Mouse (Mus musculus) gastrocnemius, postnatal 14 days (tissue): ENCODE data around the gene Rpl27a. TPM values are rescaled to one million over a fixed set of nuclear protein-coding genes. Genes with fewer than 3 reads are reported as not detected.

ENCODE experiments used
- DNase-seq: peaks from one replicate; pipeline ENCODE4 v3.0.0; 2021; ENCODE audit warnings: mixed read lengths
- intact Hi-C: fragments of 180-260 bp; cut with DNase I; formaldehyde crosslinking; loops from one replicate; pipeline ENCODE4 v1.15.1; 2025; ENCODE audit warnings: low total_unique reads
- total RNA-seq, 2 experiments: library from RNA; stranded (reverse); gene quantifications; 2 replicates each; pipeline ENCODE4 v1.2.3; 2021

The Rpl27a gene
- total RNA-seq, 2 experiments from 2014 or later = 105 to 116 TPM

DNA sequence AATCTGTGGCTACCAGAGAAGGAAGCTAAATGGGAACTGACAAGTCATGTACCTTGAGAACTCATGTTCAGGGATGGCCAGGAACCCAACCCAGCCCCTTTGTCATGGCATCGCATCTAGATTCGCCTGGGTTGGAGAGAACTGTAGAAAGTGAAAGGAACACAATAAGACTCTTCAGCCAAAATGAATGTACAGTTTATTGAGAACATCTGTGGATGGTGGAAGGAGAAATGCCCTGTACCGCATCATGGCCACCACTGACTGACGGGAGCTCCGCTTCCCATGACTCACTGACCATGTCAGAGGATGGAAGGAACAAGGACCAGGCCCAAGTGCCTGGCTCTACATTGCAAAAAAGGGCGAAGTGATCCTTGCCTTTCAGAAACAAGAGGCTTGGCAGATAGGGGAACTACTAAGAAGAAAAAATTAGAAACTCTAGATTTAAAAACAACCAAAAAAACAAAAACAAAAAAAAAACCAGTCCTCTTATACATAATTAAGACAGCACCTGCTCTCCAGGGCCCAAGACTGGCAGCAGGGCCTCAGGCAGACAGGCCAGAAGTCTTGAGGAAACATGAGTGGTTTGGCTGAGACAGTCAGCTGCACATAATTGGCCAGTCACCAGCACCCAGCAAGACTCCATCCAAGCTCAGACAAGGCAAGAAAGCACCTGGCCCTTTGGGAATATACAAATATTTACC, 4.9 kb downstream of the Rpl27a start:
- intact Hi-C loops = no loop called here
- no peak for DNase-seq

DNA sequence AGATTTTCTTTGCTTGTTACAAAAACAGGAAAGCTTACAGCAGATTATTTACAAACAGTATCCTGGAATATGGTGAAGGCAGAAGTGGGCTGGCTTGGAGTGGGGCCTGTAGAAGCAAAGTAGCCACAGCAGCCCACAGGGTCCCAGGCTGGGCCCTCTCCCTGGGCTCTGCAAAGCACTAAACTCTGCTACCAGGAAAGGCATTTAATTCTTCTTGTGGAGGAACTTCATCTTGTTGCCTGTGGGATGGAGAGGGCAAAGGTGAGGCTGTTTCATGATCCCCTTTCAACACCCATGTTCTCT, 5.4 kb downstream of the Rpl27a start:
- DNase-seq = no peak
- intact Hi-C loops = no loop called here

- intact Hi-C loops = loop anchor here (5.0 kb wide), 2 partner anchors 93 to 193 kb away; no protein-coding TSS in a partner anchor
- DNase-seq = no peak
Observed at GRCm38 (mm10) chr7:109524763-109525162, 5.8 kb downstream of the Rpl27a start.

DNA sequence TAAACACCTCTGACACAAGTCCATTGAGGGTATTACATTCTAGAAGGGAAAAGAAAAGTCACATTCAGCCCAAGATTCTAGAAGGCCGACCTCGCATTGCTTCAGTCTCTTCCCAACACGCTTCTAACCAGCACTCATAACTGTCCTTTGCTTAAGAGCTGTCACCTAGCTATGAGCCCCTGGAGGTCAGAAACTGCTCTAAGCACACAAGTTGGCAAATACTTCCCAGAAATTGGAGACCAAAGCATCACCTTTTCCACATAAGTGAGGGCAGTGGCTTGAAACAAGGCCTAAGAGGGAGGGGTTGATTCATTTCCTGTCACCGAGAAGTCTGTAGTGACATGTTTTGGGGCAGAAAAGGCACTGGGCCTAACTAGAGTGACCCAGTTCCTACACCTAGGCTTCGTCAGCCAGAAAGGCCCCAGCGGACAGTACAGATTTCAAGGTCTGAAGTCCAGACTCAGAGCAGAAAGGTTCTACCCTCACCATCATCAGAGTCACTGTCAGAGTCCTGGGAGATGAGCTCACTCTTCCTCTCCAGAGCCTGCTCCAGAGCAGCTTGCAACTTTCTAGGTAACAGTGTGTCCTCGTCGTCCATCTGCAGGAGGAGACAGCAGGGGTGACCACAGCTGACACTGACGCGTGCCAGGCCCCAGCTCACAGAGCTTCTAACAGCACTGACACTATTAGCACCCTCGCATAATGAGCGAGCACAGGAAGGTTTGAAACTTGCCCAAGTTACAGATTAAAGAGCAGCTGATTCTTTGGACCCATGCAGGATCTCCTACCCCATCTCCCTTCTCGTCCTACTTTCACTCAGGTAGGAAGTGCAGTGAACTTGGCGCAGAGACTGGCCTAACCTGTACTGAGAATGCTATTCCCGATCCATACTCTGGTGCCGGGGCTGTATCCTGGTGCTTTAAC, 7.1 kb downstream of the Rpl27a start:
- intact Hi-C loops = loop anchor here (5.0 kb wide), 2 partner anchors 91 to 191 kb away; no protein-coding TSS in a partner anchor
- DNase-seq = no peak

DNA sequence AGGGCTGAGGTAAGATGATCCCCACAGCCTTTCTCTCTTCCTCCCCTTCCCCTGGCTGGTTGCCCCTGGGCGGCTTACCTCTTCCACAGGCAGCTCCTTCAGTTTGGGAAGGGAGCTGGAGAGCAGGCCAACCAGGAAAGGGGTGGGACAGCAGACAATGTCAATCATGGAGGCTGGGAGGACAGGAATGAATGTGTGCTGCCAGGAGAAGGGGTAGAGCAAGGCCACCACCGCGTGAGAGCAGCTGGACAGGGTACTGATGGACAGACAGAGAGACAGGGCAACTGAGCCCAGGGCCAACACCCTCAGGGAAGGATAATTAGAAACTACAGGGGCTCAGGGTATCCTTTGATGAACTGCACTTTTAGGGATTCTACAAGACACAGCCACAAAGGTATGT, 8.6 kb downstream of the Rpl27a start:
- intact Hi-C loops = loop anchor here (5.0 kb wide), 2 partner anchors 90 to 190 kb away; no protein-coding TSS in a partner anchor
- DNase-seq = no peak

- intact Hi-C loops = loop anchor here (5.0 kb wide), 2 partner anchors 89 to 189 kb away; no protein-coding TSS in a partner anchor
- DNase-seq = peak; percentile 69
Observed at GRCm38 (mm10) chr7:109528356-109528755, 9.4 kb downstream of the Rpl27a start.

- intact Hi-C loops = loop anchor here (5.0 kb wide), 2 partner anchors 88 to 188 kb away; no protein-coding TSS in a partner anchor
- DNase-seq = no peak
Observed at GRCm38 (mm10) chr7:109529741-109530140, 10.8 kb downstream of the Rpl27a start.

DNA sequence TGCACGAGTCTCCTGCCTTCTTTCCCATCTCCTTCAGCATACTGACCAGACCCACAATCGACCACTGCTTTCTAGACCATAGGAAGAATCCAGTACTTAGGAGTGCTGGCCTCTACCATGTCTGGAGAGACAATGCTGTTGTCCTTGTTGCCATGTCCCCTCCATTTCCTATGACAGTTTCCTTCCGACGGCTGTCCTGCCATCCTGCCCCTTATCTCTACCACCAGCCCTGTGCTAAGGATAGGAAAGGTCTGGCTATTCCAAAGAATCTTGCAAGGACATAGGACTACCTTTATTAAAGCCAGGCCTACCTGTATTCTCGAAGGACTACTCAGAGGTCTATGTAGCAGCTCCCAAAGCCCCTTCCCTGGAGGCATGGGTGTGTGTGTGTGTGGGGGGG, 12.6 kb downstream of the Rpl27a start:
- no peak for DNase-seq
- intact Hi-C loops = no loop called here

GRCm38 (mm10) chr7:109532691-109533090, 13.7 kb downstream of the Rpl27a start:
- intact Hi-C loops = no loop called here
- no peak for DNase-seq

GRCm38 (mm10) chr7:109533129-109533528, 14.2 kb downstream of the Rpl27a start:
- DNase-seq = no peak
- intact Hi-C loops = no loop called here

GRCm38 (mm10) chr7:109533888-109534287, 14.9 kb downstream of the Rpl27a start:
- intact Hi-C loops = no loop called here

DNA sequence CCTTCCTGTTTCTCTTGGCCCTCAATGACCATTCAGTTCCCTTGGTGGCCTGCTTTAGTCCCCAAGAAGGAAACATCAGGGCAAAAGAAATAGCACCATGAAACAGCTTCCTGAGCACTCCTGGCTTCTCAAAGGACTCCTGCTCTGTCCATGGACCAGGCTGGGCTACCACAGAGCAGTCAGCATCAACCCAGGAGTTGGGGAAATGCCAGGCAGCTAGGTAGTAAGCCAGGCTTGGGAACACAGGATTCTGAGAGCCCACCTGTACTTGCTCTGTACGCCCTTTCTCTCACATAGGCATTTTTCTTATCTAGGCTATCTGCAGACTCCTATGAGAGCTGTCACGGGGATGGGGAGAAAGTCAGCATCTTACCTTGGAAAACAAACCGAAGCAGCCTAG, 16.0 kb downstream of the Rpl27a start:
- intact Hi-C loops = no loop called here

More at GRCm38 (mm10) chr7:109533888-109534287, 14.9 kb downstream of the Rpl27a start:
- no peak for DNase-seq

DNA sequence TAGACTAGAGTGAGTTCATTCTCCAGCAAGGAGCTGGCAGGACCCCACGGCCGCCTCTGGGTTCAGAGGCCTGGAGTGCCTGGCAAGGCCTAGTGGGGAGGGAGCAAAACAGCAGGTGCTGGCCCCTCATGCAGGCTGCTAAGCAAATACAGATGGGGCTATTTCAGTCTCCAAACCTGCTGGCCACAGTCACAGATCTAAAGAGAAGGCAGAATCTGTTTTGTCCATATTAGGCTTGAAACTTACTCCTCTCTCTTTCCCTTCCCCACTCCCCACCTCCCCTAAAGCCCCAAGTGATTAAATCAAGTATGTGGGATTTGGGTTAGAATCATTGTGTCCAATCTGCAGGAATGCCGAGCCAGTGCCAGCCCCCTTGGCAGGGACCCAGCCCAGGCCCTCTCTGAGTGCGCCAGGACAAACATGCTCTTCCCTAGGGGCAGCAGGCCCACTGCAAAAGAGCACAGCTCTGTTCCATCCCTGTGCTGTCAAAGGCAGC, 17.6 kb downstream of the Rpl27a start:
- intact Hi-C loops = no loop called here
- DNase-seq = peak; percentile 85

More for the DNA sequence above, 16.0 kb downstream of the Rpl27a start:
- no peak for DNase-seq

- intact Hi-C loops = no loop called here
- DNase-seq = no peak
Observed at GRCm38 (mm10) chr7:109540902-109541301, 22.0 kb downstream of the Rpl27a start.

DNA sequence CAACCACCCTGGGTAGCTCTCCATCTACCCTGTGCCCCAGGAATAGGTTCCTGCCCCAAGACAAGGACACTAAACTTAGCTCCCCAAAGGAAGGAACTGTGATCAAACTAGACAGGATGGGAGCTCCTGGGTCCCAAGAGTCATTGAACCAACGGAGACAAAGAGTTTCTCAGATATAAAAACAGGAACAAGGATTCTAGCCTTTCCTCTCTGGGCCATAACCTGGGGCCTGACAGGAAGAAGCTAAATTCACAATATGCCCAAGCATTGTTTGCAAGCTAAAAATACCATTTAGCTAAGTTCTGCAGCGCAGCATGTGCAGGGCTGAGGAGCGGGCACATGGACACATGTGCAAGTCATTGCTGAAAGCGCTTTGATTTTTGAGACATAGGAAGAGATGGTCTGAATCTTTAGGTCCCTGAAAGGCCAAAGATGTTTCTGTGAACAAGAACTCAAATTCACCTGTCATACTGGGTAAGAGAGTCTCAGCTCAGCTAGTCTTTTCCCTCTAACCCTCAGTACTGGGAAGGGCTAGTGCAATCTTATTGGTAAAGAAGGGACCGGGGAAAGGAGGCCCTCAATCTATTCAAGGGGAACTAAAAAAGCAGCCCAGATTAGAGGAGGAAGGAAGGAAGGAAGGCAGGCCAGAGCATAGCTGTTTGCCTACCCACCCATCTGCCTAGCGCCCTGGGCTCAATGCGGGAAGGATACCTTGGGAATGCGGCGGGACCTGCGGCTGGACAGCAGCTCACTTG, 22.8 kb downstream of the Rpl27a start:
- DNase-seq = no peak
- intact Hi-C loops = no loop called here

GRCm38 (mm10) chr7:109542364-109542628, 23.3 kb downstream of the Rpl27a start:
- intact Hi-C loops = no loop called here
- no peak for DNase-seq

- DNase-seq = no peak
- intact Hi-C loops = no loop called here
Observed at GRCm38 (mm10) chr7:109544792-109545191, 25.8 kb downstream of the Rpl27a start.

GRCm38 (mm10) chr7:109545255-109545993, 26.5 kb downstream of the Rpl27a start:
- intact Hi-C loops = no loop called here
- peak; percentile 45 for DNase-seq

DNA sequence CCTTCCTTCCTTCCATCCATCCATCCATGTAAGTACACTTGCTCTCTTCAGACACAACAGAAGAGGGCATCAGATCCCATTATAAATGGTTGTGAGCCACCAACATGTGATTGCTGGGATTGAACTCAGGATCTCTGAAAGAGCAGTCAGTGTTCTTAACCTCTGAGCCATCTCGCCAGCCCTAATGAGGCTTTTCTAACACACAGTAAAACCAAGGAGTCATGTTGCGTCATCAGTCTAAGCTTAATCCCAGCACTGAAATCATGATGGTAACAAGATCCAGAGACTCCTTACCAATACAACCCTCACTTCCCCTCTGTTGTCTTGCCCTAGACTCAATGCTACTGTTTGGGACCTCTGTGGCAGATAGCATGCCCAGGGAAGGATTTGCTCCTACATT, 27.2 kb downstream of the Rpl27a start:
- no peak for DNase-seq
- intact Hi-C loops = no loop called here
